ENCODE assay signal across 18 mouse cellular contexts in the genomic region with DNA sequence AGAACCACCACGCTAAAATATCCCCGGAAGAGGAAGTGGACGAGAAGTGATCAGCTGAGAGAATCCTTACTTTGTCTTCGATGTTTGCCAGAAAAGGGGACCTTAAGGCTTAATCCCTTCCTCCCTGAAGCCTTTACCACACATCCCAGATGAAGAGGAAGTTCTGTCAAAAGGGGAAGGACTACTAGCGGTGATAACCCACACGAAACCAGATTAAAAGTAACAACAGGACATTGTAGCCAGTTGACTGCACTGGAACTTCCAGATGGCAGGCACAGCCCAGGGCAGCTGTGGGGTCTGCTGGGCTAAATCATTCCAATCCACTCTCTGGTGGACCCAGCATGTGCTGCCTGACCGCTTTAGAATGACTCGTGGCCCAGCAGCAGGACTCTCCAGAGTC. TPM values are rescaled to one million over a fixed set of nuclear protein-coding genes. Genes with fewer than 3 reads are reported as not detected.
DNase-seq lines count a peak whose midpoint lies in the region; TF ChIP-seq lines count a peak whose summit lies in the region.
"Had no signal": no experiment of that assay in that cellular context is flagged by ENCODE, and none has a peak within 500 bp of the region (broad histone marks: within the 10 kb centered on the region; RNA-seq: fewer than 3 reads in every experiment).

No protein-coding gene starts in this region.

- H3K27ac ChIP-seq in bone marrow macrophage, adult 2 months (ENCODE audit: insufficient read depth, low read depth, low read length): peak overlapping the region; percentile 87
- H3K27ac ChIP-seq: forebrain, embryonic 12.5 days; hindbrain, embryonic 13.5 days; liver, embryonic 13.5 days; stomach, postnatal 0 days had no signal

- TF ChIP-seq CTCF in bone marrow macrophage, adult 2 months (IDR thresholded peaks at IDR 0.05; ENCODE audit: low read depth, low read length): no peak

- intact Hi-C loops in heart, postnatal 14 days (cut with DNase I): no loop called here

- 0 out of 2 replicates have a peak overlapping the region, but pooled peaks have one; percentile 19 for H3K4me3 ChIP-seq in bone marrow macrophage, adult 2 months (ENCODE audit: insufficient read depth, low read length)
- H3K4me3 ChIP-seq: forebrain, embryonic 12.5 days; hindbrain, embryonic 13.5 days; liver, embryonic 13.5 days had no signal

- H3K4me1 ChIP-seq in bone marrow macrophage, adult 2 months (ENCODE audit: control insufficient read depth, insufficient read depth, low read length): peaks cover 17% of the 10 kb centered on the region
- H3K4me1 ChIP-seq: forebrain, embryonic 12.5 days; hindbrain, embryonic 13.5 days; liver, embryonic 13.5 days had no signal

- peak; percentile 13 for DNase-seq in heart, adult 8-10 months (ENCODE audit: low spot score)
- no peak for DNase-seq in heart, postnatal 14 days
- DNase-seq in lung, postnatal 25 days (ENCODE audit: low spot score): peak; percentile 36
- no peak for DNase-seq in lung, postnatal 14 days
- DNase-seq in monocyte, adult 2 months (ENCODE audit: low read depth in 1 of 2, low spot score in 2 of 2): peak; percentile 33 to 50
- DNase-seq in cerebellum, postnatal 4 days (ENCODE audit: low spot score in 2 of 2): no peak
- DNase-seq in yolk sac, embryonic 10.5 days (ENCODE audit: low spot score): no peak
- DNase-seq: adrenal gland, postnatal 14 days; cerebellum, adult 9-10 months; gastrocnemius, postnatal 25 days; layer of hippocampus, postnatal 36 days; left cerebral cortex, postnatal 4 days; liver, embryonic 13.5 days; midbrain, embryonic 14.5 days had no signal

- TF ChIP-seq POLR2A in bone marrow macrophage, adult 2 months (IDR thresholded peaks at IDR 0.05; ENCODE audit: borderline replicate concordance, low read depth, low read length): no peak

RNA-seq across cellular contexts. Expression of a gene that starts 17.7 kb away (rescaled TPM):
- 1 to 10 TPM; 1.1 to 1.7 (median 1.5) TPM for total RNA-seq in heart, adult 8-10 months (2022)
- 1 to 10 TPM; 1.5 TPM for total RNA-seq in heart, postnatal 14 days (2021)
- polyA plus RNA-seq in bone marrow macrophage, adult 2 months (2012; ENCODE audit: insufficient read depth, insufficient read length, missing spikeins): 312 and 343 TPM in 2 replicates

Comparison
In these comparisons a context has a peak if more than half of its experiments do, and no peak if none do; other contexts are left out.
1. DNase-seq: peak in heart, adult 8-10 months (single experiment), lung, postnatal 25 days (single experiment) and monocyte, adult 2 months (2 of 2); none in heart, postnatal 14 days (0 of 2), lung, postnatal 14 days (single experiment), cerebellum, postnatal 4 days (0 of 2) and yolk sac, embryonic 10.5 days (single experiment).